Mouse (Mus musculus): ENCODE data around the gene Rasgef1c. TPM values are rescaled to one million over a fixed set of nuclear protein-coding genes. Genes with fewer than 3 reads are reported as not detected.

The Rasgef1c gene
- polyA plus RNA-seq, 1 experiment from 2014 or later = 0.46 TPM

- Histone ChIP-seq H3K4me2 (ENCODE audit: low read length) (no peak overlapping the region), H3K4me3 (ENCODE audit: low read depth, low read length) (no peak overlapping the region), H3K4me1 (replicated peaks; ENCODE audit: control insufficient read depth, insufficient read depth, low read length) (no peaks in the 10 kb centered on the region), H3K27ac (ENCODE audit: low read depth) (no peak overlapping the region), H3K9me3 (ENCODE audit: control insufficient read depth, low read length) (no peaks in the 10 kb centered on the region), H3K9ac (ENCODE audit: low read length) (no peak overlapping the region), H3K36me3 (ENCODE audit: control insufficient read depth, insufficient read depth, low read length) (no peaks in the 10 kb centered on the region), H3K27me3 (replicated peaks; ENCODE audit: control insufficient read depth, insufficient read depth, low read length) (no peaks in the 10 kb centered on the region)
- DNase-seq (ENCODE audit: low spot score) (no peak), ATAC-seq (replicated peaks; ENCODE audit: low FRiP score, low TSS enrichment, low read depth) (no peak)
- WGBS = 79% methylated on average over 10 of the region's 10 CpGs
Measured at GRCm38 (mm10) chr11:49973657-49974340, 72.2 kb downstream of the Rasgef1c start.

- H3K9ac ChIP-seq (ENCODE audit: low read length) = no peak overlapping the region
Measured at GRCm38 (mm10) chr11:49974675-49975074, 73.0 kb downstream of the Rasgef1c start.

GRCm38 (mm10) chr11:49977963-49978568 is 76.4 kb downstream of the Rasgef1c start:
- Histone ChIP-seq H3K27me3 (replicated peaks; ENCODE audit: control insufficient read depth, insufficient read depth, low read length) (no peaks in the 10 kb centered on the region), H3K4me1 (replicated peaks; ENCODE audit: control insufficient read depth, insufficient read depth, low read length) (no peaks in the 10 kb centered on the region), H3K9me3 (ENCODE audit: control insufficient read depth, low read length) (no peaks in the 10 kb centered on the region), H3K36me3 (ENCODE audit: control insufficient read depth, insufficient read depth, low read length) (no peaks in the 10 kb centered on the region), H3K4me3 (ENCODE audit: low read depth, low read length) (no peak overlapping the region), H3K4me2 (ENCODE audit: low read length) (no peak overlapping the region), H3K27ac (ENCODE audit: low read depth) (no peak overlapping the region), H3K9ac (ENCODE audit: low read length) (no peak overlapping the region)
- DNase-seq (ENCODE audit: low spot score) = no peak
- ATAC-seq (replicated peaks; ENCODE audit: low FRiP score, low TSS enrichment, low read depth) = no peak
- 85% methylated on average over 10 of the region's 10 CpGs for WGBS

More at GRCm38 (mm10) chr11:49974675-49975074, 73.0 kb downstream of the Rasgef1c start:
- no peak overlapping the region for H3K4me3 ChIP-seq (ENCODE audit: low read depth, low read length)
- no peaks in the 10 kb centered on the region for H3K4me1 ChIP-seq (replicated peaks; ENCODE audit: control insufficient read depth, insufficient read depth, low read length)
- DNase-seq (ENCODE audit: low spot score) (no peak), ATAC-seq (replicated peaks; ENCODE audit: low FRiP score, low TSS enrichment, low read depth) (no peak)
- no peak overlapping the region for H3K27ac ChIP-seq (ENCODE audit: low read depth)
- H3K4me2 ChIP-seq (ENCODE audit: low read length) = no peak overlapping the region
- no peaks in the 10 kb centered on the region for H3K9me3 ChIP-seq (ENCODE audit: control insufficient read depth, low read length)
- no peaks in the 10 kb centered on the region for H3K36me3 ChIP-seq (ENCODE audit: control insufficient read depth, insufficient read depth, low read length)
- no peaks in the 10 kb centered on the region for H3K27me3 ChIP-seq (replicated peaks; ENCODE audit: control insufficient read depth, insufficient read depth, low read length)
- WGBS = 61% methylated on average over 1 of the region's 1 CpGs

GRCm38 (mm10) chr11:49978935-49979334 is 77.3 kb downstream of the Rasgef1c start:
- Histone ChIP-seq H3K36me3 (ENCODE audit: control insufficient read depth, insufficient read depth, low read length) (no peaks in the 10 kb centered on the region), H3K9me3 (ENCODE audit: control insufficient read depth, low read length) (no peaks in the 10 kb centered on the region), H3K4me1 (replicated peaks; ENCODE audit: control insufficient read depth, insufficient read depth, low read length) (no peaks in the 10 kb centered on the region), H3K27ac (ENCODE audit: low read depth) (no peak overlapping the region), H3K27me3 (replicated peaks; ENCODE audit: control insufficient read depth, insufficient read depth, low read length) (no peaks in the 10 kb centered on the region), H3K4me2 (ENCODE audit: low read length) (no peak overlapping the region), H3K4me3 (ENCODE audit: low read depth, low read length) (no peak overlapping the region), H3K9ac (ENCODE audit: low read length) (no peak overlapping the region)
- DNase-seq (ENCODE audit: low spot score) = no peak
- no peak for ATAC-seq (replicated peaks; ENCODE audit: low FRiP score, low TSS enrichment, low read depth)
- 93% methylated on average over 8 of the region's 8 CpGs for WGBS

GRCm38 (mm10) chr11:49980681-49981235 is 79.1 kb downstream of the Rasgef1c start:
- no peak overlapping the region for H3K27ac ChIP-seq (ENCODE audit: low read depth)
- H3K27me3 ChIP-seq (replicated peaks; ENCODE audit: control insufficient read depth, insufficient read depth, low read length) = no peaks in the 10 kb centered on the region
- no peak for DNase-seq (ENCODE audit: low spot score)
- H3K9me3 ChIP-seq (ENCODE audit: control insufficient read depth, low read length) = no peaks in the 10 kb centered on the region
- H3K9ac ChIP-seq (ENCODE audit: low read length) = no peak overlapping the region
- H3K4me3 ChIP-seq (ENCODE audit: low read depth, low read length) = no peak overlapping the region
- H3K36me3 ChIP-seq (ENCODE audit: control insufficient read depth, insufficient read depth, low read length) = no peaks in the 10 kb centered on the region
- no peak for ATAC-seq (replicated peaks; ENCODE audit: low FRiP score, low TSS enrichment, low read depth)
- WGBS = 73% methylated on average over 6 of the region's 6 CpGs
- no peaks in the 10 kb centered on the region for H3K4me1 ChIP-seq (replicated peaks; ENCODE audit: control insufficient read depth, insufficient read depth, low read length)
- no peak overlapping the region for H3K4me2 ChIP-seq (ENCODE audit: low read length)

- H3K27me3 ChIP-seq (replicated peaks; ENCODE audit: control insufficient read depth, insufficient read depth, low read length) = no peaks in the 10 kb centered on the region
- ATAC-seq (replicated peaks; ENCODE audit: low FRiP score, low TSS enrichment, low read depth) = no peak
- no peaks in the 10 kb centered on the region for H3K9me3 ChIP-seq (ENCODE audit: control insufficient read depth, low read length)
Measured at GRCm38 (mm10) chr11:49981321-49981963, 79.8 kb downstream of the Rasgef1c start.

GRCm38 (mm10) chr11:49982094-49982493 is 80.5 kb downstream of the Rasgef1c start:
- no peaks in the 10 kb centered on the region for H3K9me3 ChIP-seq (ENCODE audit: control insufficient read depth, low read length)
- H3K4me1 ChIP-seq (replicated peaks; ENCODE audit: control insufficient read depth, insufficient read depth, low read length) = no peaks in the 10 kb centered on the region
- no peak overlapping the region for H3K4me2 ChIP-seq (ENCODE audit: low read length)
- DNase-seq (ENCODE audit: low spot score) (no peak), ATAC-seq (replicated peaks; ENCODE audit: low FRiP score, low TSS enrichment, low read depth) (no peak)
- H3K36me3 ChIP-seq (ENCODE audit: control insufficient read depth, insufficient read depth, low read length) = no peaks in the 10 kb centered on the region
- no peaks in the 10 kb centered on the region for H3K27me3 ChIP-seq (replicated peaks; ENCODE audit: control insufficient read depth, insufficient read depth, low read length)
- H3K4me3 ChIP-seq (ENCODE audit: low read depth, low read length) = no peak overlapping the region
- 86% methylated on average over 4 of the region's 4 CpGs for WGBS
- H3K27ac ChIP-seq (ENCODE audit: low read depth) = no peak overlapping the region
- no peak overlapping the region for H3K9ac ChIP-seq (ENCODE audit: low read length)

More at GRCm38 (mm10) chr11:49981321-49981963, 79.8 kb downstream of the Rasgef1c start:
- Histone ChIP-seq H3K9ac (ENCODE audit: low read length) (no peak overlapping the region), H3K4me1 (replicated peaks; ENCODE audit: control insufficient read depth, insufficient read depth, low read length) (no peaks in the 10 kb centered on the region), H3K4me3 (ENCODE audit: low read depth, low read length) (no peak overlapping the region), H3K4me2 (ENCODE audit: low read length) (no peak overlapping the region), H3K27ac (ENCODE audit: low read depth) (no peak overlapping the region), H3K36me3 (ENCODE audit: control insufficient read depth, insufficient read depth, low read length) (no peaks in the 10 kb centered on the region)
- WGBS = 55% methylated on average over 7 of the region's 7 CpGs
- no peak for DNase-seq (ENCODE audit: low spot score)

- H3K9me3 ChIP-seq (ENCODE audit: control insufficient read depth, low read length) = no peaks in the 10 kb centered on the region
Measured at GRCm38 (mm10) chr11:49982881-49983280, 81.2 kb downstream of the Rasgef1c start.

More at GRCm38 (mm10) chr11:49982881-49983280, 81.2 kb downstream of the Rasgef1c start:
- no peak overlapping the region for H3K4me3 ChIP-seq (ENCODE audit: low read depth, low read length)
- H3K27me3 ChIP-seq (replicated peaks; ENCODE audit: control insufficient read depth, insufficient read depth, low read length) = no peaks in the 10 kb centered on the region
- 49% methylated on average over 4 of the region's 4 CpGs for WGBS
- ATAC-seq (replicated peaks; ENCODE audit: low FRiP score, low TSS enrichment, low read depth) (no peak), DNase-seq (ENCODE audit: low spot score) (no peak)
- no peak overlapping the region for H3K4me2 ChIP-seq (ENCODE audit: low read length)
- H3K4me1 ChIP-seq (replicated peaks; ENCODE audit: control insufficient read depth, insufficient read depth, low read length) = no peaks in the 10 kb centered on the region
- H3K27ac ChIP-seq (ENCODE audit: low read depth) = no peak overlapping the region
- H3K9ac ChIP-seq (ENCODE audit: low read length) = no peak overlapping the region
- H3K36me3 ChIP-seq (ENCODE audit: control insufficient read depth, insufficient read depth, low read length) = no peaks in the 10 kb centered on the region
